Mouse (Mus musculus) liver, adult 2 months (tissue): ENCODE measurements at regions not wholly inside any gene's neighbourhood (a gene's known extent, or its start where the extent isn't known, plus 50 kb on each side); places are given as distances from the start of the nearest gene placed in this dataset.
"Not testable (repeated sequence)": the region's sequence is repeated elsewhere in the genome, so short reads cannot be mapped to it uniquely, and the experiment has no call there.

Source experiments
- CTCF ChIP-seq: fragments of 200-500 bp; IDR thresholded peaks from 2 replicates; pipeline ENCODE4 v1.5.1; 2011; ENCODE audit warnings: low read depth, low read length, control low read depth
- POLR2A ChIP-seq: fragments of 200-500 bp; IDR thresholded peaks from 2 replicates; pipeline ENCODE4 v1.6.1; 2011; ENCODE audit warnings: low read length, control low read depth; ENCODE audit not compliant: insufficient read depth; ENCODE audit errors: extremely low read depth

DNA sequence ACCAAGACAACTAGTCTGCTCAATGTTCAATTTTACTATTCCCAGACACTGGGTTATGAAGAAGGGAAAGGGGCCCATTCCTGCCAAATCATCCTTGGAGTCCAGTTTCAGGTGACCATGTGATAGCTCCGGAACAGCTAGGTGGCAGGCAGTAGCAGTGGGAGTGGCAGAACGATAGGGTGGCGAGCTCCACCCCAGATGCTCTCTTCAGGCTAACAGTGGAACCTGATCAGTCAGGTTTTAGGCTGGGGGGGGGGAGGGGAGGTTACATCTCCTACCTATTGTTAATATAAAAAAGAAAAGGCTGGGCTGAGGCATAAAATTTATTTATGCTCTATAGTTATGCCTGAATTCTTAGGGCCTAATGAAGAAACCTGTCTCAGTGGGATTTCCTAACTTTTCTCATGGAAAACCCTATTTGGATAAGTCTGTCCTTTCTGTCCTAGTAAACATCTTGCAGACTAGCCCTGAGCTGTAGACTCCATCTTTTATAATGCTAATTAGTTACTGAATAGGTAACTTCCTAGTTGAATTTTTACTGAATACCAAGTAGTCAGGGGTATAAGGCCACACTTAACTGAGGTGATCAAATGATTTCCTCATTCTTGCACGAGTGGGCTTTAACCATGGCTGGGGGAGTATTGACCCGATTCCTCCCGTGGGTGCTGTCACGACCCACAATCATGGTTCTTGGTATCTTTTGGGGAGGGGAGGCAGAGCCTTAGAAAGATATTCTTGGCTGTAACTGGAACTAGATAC lies 223.2 kb upstream of the Ell2 start:
- TF ChIP-seq CTCF, POLR2A: not testable (repeated sequence)
